Mouse (Mus musculus): ENCODE data around the gene Ddx39b.
"Not testable (repeated sequence)": the region's sequence is repeated elsewhere in the genome, so short reads cannot be mapped to it uniquely, and the experiment has no call there.

Ddx39b gene

GRCm38 (mm10) chr17:35262664-35263522, 21.3 kb downstream of the Ddx39b start, which contains the start of gene H2-D1:
H2-D1 (plus strand) TSS chr17:35262730.
- peak; percentile 95 to 99 for DNase-seq

- peak in 1 of 2 experiments; percentile 31 for DNase-seq
Observed at GRCm38 (mm10) chr17:35263523-35263883, 22.0 kb downstream of the Ddx39b start.

GRCm38 (mm10) chr17:35267399-35268086, 26.0 kb downstream of the Ddx39b start:
- DNase-seq = no peak

GRCm38 (mm10) chr17:35269653-35270347, 28.3 kb downstream of the Ddx39b start:
- DNase-seq = peak; percentile 60 to 67

- DNase-seq = peak in 1 of 2 experiments; percentile 11
Observed at GRCm38 (mm10) chr17:35272249-35272648, 30.7 kb downstream of the Ddx39b start.

- peak; percentile 82 to 89 for DNase-seq
Observed at GRCm38 (mm10) chr17:35274770-35275169, 33.2 kb downstream of the Ddx39b start.

GRCm38 (mm10) chr17:35276304-35276864, 34.8 kb downstream of the Ddx39b start:
- DNase-seq = no peak

- DNase-seq = no peak
Observed at GRCm38 (mm10) chr17:35278049-35278448, 36.5 kb downstream of the Ddx39b start.

- DNase-seq = no peak
Observed at GRCm38 (mm10) chr17:35278957-35279688, 37.6 kb downstream of the Ddx39b start.

- no peak for DNase-seq
Observed at GRCm38 (mm10) chr17:35280276-35280675, 38.7 kb downstream of the Ddx39b start.

GRCm38 (mm10) chr17:35285431-35285830, 43.9 kb downstream of the Ddx39b start:
- DNase-seq = no peak

GRCm38 (mm10) chr17:35295796-35296195, 54.2 kb downstream of the Ddx39b start:
- DNase-seq = peak; percentile 50 to 75

- not testable (repeated sequence) for DNase-seq
Observed at GRCm38 (mm10) chr17:35300261-35300945, 58.9 kb downstream of the Ddx39b start.

GRCm38 (mm10) chr17:35301645-35302258, 60.2 kb downstream of the Ddx39b start:
- peak; percentile 82 to 92 for DNase-seq

GRCm38 (mm10) chr17:35303271-35303670, 61.7 kb downstream of the Ddx39b start:
- no peak for DNase-seq

Measured in lung, postnatal 4 days (tissue).